Mouse (Mus musculus) adrenal gland, postnatal 25 days (tissue): ENCODE results near the gene Galnt11. TPM values are rescaled to one million over a fixed set of nuclear protein-coding genes. Genes with fewer than 3 reads are reported as not detected.
A peak's percentile ranks its signal among the peaks of the same experiment; 100 is the strongest.

Source experiments
- DNase-seq: peaks from one replicate; pipeline ENCODE4 v3.0.0; 2021; ENCODE audit warnings: mixed read lengths
- total RNA-seq: library from RNA; stranded (reverse); gene quantifications from 2 replicates; pipeline ENCODE4 v1.2.3, GENCODE M21; 2021

The Galnt11 gene
- total RNA-seq, 1 experiment from 2014 or later, result 40.1 TPM

DNA sequence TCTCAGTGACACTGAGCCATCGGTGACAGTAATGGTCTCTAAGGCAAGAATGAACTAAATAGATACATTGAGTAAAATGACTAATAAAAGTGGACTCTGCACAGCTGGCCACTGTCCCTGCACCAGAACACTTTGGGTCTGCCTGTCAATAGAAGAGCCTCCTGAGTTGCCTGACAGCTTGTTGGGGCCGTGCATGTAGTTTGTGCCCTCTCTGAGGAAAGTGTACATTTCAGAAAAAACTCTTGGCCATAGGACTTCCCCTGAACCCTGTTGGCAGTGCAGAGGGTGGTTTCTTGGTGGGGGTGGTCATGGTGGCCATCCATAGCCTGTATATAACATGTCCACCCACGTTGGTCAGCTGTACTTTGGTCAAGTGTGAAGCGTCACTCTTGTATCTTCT, 32.8 kb downstream of the Galnt11 start:
- no peak for DNase-seq

DNA sequence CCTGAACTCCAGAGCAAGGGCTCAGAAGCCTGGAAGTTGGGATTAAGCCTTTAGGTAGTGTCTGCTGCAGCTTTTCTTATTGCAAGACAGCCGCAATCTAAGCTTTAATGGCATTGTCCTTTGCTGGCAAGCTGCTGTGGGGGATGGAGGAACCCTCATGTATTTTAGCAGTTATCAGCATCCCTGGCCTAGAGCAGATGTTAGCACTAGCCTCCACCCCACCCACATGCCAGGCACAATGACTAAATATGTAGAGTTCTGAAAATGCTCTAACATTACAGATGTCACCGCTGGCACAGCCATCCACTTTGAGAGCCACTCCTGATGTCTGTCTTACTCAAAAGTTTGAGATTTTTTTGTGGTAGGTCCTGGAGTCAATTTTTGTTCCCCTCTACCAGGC, 35.0 kb downstream of the Galnt11 start:
- no peak for DNase-seq

DNA sequence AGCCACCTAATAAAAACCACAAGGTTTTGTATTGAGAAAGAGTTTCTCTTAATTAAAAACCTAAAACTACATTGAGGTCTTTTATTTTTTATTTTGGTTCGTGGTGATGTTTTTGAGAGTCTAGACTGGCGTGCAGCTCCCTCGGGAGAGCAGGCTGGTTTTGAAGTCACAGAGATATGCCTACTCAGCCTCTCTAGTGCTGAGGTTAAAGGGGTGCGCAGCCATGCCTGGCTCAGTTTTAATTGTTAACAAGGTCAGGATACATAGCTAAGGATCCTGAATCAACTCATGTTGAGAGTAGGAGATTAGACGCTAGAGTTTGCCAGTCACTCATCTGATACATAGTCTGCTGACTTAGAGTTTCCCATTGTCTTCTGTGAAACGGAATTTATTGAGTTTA, 39.7 kb downstream of the Galnt11 start:
- no peak for DNase-seq

GRCm38 (mm10) chr5:25262266-25262665, 40.6 kb downstream of the Galnt11 start:
- no peak for DNase-seq

GRCm38 (mm10) chr5:25268258-25268888, 46.7 kb downstream of the Galnt11 start:
- no peak for DNase-seq

- no peak for DNase-seq
These were observed 53.9 kb downstream of the Galnt11 start for GRCm38 (mm10) chr5:25275629-25276028.

DNA sequence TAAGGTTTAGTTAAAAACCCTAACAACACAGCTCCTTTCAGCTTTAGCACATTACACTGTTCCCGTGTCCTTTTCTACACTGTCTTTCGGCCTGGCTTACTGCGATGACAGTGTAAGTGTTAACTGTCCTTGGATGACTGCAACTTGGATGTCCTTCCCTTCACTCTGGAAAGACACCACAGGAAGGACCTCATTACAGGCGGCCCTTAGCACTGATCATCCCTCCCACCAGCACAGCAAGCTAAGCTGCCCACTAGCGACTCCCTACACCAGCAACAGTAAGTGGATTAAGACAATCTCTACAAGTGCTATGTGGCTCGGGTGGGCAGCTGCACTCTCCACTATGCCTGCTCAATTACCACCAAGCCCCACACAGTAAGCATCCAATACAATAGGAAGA, 54.7 kb downstream of the Galnt11 start:
- no peak for DNase-seq

DNA sequence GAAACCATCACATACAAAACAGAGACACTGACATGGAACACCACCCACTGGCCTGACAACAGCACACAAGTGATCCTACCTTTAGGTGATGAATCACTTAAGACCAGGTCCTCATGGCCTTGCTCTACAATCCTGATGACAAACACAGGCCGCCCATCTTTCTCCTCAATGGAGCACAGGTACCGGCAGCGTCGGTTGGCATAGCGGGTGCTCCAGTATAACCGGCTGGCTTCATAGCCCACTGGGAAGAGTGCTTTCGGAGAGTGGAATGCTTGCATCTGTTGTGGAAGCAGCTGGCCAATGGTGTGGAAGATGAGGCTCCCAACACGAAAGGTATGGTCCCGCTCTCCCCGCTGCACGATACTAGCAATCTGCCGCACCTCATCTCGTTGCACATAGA, 62.3 kb downstream of the Galnt11 start:
- DNase-seq, result no peak

DNA sequence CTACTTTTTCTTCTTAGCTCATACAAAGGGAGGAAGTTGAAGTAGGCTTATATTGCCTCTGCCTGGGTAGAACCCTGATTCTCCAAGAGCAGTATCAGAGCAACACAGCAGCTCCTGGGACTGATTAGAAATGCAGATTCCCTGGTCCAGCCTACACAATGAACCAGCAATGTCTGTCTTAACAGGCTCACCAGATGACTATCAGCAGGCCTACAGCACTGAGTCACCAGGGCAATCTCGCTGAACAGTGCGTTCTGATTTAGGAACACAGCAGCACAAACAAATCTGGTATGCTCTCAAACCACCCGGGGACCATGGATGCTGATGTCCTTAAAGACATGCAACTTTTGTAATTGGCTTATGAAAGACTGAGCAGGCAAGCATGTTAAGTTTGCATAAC, 75.1 kb downstream of the Galnt11 start:
- peak; percentile 12 for DNase-seq

DNA sequence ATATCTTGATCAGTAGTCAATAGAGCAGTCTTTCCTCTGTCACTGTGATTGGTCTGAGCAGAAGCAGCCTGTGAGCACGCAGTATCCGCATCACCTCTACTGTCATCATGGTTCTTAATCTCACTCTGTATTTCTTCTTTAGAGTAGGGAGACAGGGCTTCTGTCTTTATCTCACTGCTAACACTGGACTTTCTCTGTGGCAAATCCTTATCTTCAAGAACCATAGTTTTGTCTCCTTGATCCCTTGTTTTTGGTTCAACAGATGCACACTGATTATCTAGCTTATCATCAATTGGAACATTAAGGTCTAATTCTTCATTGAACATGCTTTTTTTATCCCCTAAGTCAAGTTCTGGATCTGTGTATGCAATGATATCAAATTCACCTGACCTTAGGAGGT, 88.5 kb downstream of the Galnt11 start:
- no peak for DNase-seq

DNA sequence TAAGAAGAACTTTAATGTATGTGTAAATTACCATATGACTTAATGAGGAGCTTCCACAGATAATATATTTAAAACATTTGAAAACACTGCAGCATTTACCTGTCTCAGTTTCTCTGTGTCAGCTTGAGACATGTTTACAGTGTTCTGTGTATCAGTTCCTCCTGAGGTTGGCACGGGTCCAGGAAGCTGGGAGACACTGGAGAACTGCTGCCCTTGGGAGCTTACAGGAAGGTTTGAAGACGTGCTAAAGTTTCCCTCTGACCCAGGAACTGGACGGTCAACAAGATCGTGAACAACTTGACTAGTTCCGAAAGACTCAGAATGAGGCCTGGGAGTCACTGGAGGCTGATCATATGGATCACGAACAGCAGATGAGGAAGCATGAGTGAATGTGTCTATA, 92.2 kb downstream of the Galnt11 start:
- DNase-seq, result peak; percentile 50

Other genes starting within 250 kb of the Galnt11 start
- gene Prkag2, start 121.3 kb upstream of the Galnt11 start, total RNA-seq, result 32.5 and 34.8 TPM in 2 replicates
- gene Galntl5, start 40.4 kb upstream of the Galnt11 start, total RNA-seq, result not detected in 2 replicates
- not detected in 2 replicates for gene E130116L18Rik, start 1.2 kb downstream of the Galnt11 start, total RNA-seq